Mouse (Mus musculus) heart, adult 2 months (tissue): ENCODE data around the gene Ak1. TPM values are rescaled to one million over a fixed set of nuclear protein-coding genes. Genes with fewer than 3 reads are reported as not detected.

ENCODE experiments used
- DNase-seq, 2 experiments: peaks; one replicate each; pipeline ENCODE4 v3.0.0; 2021
- H3K27ac ChIP-seq: fragments of 200-600 bp; 2 replicates; pipeline ENCODE4 v1.8.1; 2022
- H3K27me3 ChIP-seq: fragments of 200-500 bp; 2 replicates; pipeline ENCODE4 v1.6.1; 2012; ENCODE audit warnings: mild to moderate bottlenecking, low read length, inconsistent platforms, mixed read lengths; ENCODE audit not compliant: control insufficient read depth, insufficient read depth
- H3K36me3 ChIP-seq: fragments of 200-500 bp; 2 replicates; pipeline ENCODE4 v1.6.1; 2012; ENCODE audit warnings: low read length, inconsistent platforms; ENCODE audit not compliant: control insufficient read depth, insufficient read depth
- H3K4me1 ChIP-seq: fragments of 200-500 bp; 2 replicates; pipeline ENCODE4 v1.6.1; 2011; ENCODE audit warnings: low read length; ENCODE audit not compliant: control insufficient read depth, insufficient read depth
- H3K4me3 ChIP-seq: fragments of 200-600 bp; 2 replicates; pipeline ENCODE4 v1.8.1; 2022
- H3K79me2 ChIP-seq: fragments of 200-500 bp; replicated peaks from 2 replicates; pipeline ENCODE4 v1.6.1; 2012; ENCODE audit warnings: mild to moderate bottlenecking, inconsistent platforms, low read length, moderate library complexity, mixed read lengths; ENCODE audit not compliant: control insufficient read depth, insufficient read depth
- H3K9ac ChIP-seq: fragments of 200-500 bp; 2 replicates; pipeline ENCODE4 v1.6.1; 2012; ENCODE audit warnings: low read depth, mild to moderate bottlenecking, control low read depth, inconsistent platforms, low read length, mixed read lengths
- CTCF ChIP-seq: fragments of 200-600 bp; IDR thresholded peaks from 2 replicates; pipeline ENCODE4 v1.8.1; 2022; ENCODE audit warnings: antibody characterized with exemption, mild to moderate bottlenecking, moderate library complexity
- EP300 ChIP-seq: fragments of 200-500 bp; IDR thresholded peaks from 2 replicates; pipeline ENCODE4 v1.6.1; 2011; ENCODE audit warnings: low read depth, low read length, control low read depth; ENCODE audit not compliant: insufficient read depth
- POLR2A ChIP-seq: fragments of 200-500 bp; IDR thresholded peaks from 2 replicates; pipeline ENCODE4 v1.6.1; 2011; ENCODE audit warnings: mild to moderate bottlenecking, low read depth, low read length, control low read depth; ENCODE audit not compliant: insufficient read depth
- WGBS: fragments of 180-500 bp; shearing (Covaris S2); methylation state at CpG from one replicate; pipeline ENCODE4 v1.1.7; 2018; 5-methylcytosine and 5-hydroxymethylcytosine counted together
- intact Hi-C: fragments of 180-260 bp; cut with DNase I; formaldehyde crosslinking; loops from one replicate; pipeline ENCODE4 v1.15.1; 2025
- long read RNA-seq: library from polyadenylated mRNA; stranded (forward); transcript quantifications from one replicate; pipeline ENCODE4 v2.0.0, GENCODE M21; 2021
- polyA plus RNA-seq: library from polyadenylated mRNA; depleted of rRNA; stranded (reverse); fragments of >200 nt; gene quantifications from 2 replicates; pipeline ENCODE4 v1.2.3, GENCODE M21; 2012; rRNA removed
- total RNA-seq, 2 experiments: library from RNA; stranded (reverse); gene quantifications; 2 replicates each; pipeline ENCODE4 v1.2.3; 2021

Gene Ak1
- 100 to 1,000 TPM; 606 to 670 TPM for total RNA-seq
- polyA plus RNA-seq, result 584 and 623 TPM in 2 replicates
- long read RNA-seq, transcript Ak1-202 (7 exons, 2,063 nt), result major isoform, 1,585 of 1,764 reads
- long read RNA-seq, partial matches to known transcripts, result 102 of 1,764 reads
- long read RNA-seq, other reads (novel, unspliced or antisense), result 76 of 1,764 reads

DNA sequence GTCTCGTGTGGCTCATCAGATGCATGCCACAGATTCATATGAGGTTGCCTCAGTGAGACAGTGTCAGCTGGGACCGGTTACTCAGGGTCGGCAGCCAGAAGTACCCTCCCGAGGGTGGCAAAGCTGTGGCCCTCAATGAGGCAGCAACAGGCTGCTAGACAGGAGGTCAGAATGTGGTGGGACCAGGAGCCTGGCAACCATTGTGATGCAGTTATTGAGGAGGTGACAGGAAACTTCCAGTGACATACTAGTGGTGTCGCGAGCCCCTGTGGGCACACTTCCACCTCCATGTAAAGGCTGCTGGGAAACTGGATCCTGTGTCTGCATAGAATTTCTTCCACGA lies at the start of gene Ak1:
TSS of gene Ak1 (plus strand) at position 242 of the 343 bp plus-strand sequence.
- H3K27ac ChIP-seq, result peak within 1 kb of the TSS; percentile 88
- TF ChIP-seq CTCF, result no peak
- peak; percentile 8; the same call in 1 of the 2 replicates for TF ChIP-seq POLR2A
- H3K9ac ChIP-seq, result peak within 1 kb of the TSS; percentile 43
- WGBS, result 6% methylated on average over 7 of the region's 7 CpGs
- H3K36me3 ChIP-seq, result peaks cover 11% of the 10 kb centered on the region
- intact Hi-C loops, result no loop called here
- no peaks in the 10 kb centered on the region for H3K27me3 ChIP-seq
- no peaks in the 10 kb centered on the region for H3K79me2 ChIP-seq
- no peak for DNase-seq
- no peak within 1 kb of the TSS for H3K4me3 ChIP-seq
- H3K4me1 ChIP-seq, result peaks cover 25% of the 10 kb centered on the region

DNA sequence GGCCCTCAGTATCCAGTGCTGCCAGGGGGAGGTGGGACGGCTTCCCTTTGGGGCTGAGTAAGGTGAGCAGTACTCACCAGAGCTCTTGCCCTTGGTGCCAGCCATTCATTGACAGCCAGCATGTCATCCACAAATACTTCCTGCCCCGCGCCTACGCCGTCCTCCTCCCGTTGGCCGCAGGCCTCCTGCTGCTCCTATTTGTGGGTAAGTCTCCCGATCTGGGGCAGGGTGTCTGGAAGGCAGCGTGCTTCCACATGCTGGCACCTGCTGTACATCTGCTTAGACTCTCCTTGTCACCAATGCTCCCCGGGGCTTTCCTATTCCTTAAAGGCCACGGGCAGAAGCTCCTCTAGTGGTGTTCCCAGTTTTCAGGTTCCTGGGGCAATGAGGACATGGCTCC lies 49.4 kb upstream of the Ak1 start:
- TF ChIP-seq CTCF, result no peak
- TF ChIP-seq EP300, result no peak
- TF ChIP-seq POLR2A, result no peak
- H3K27me3 ChIP-seq, result no peaks in the 10 kb centered on the region
- no peak for DNase-seq
- intact Hi-C loops, result loop anchor here (5.0 kb wide), 1 partner anchor 185 kb away; the partner anchor contains the start of gene Tor2a
- 84% methylated on average over 11 of the region's 11 CpGs for WGBS
- no peak overlapping the region for H3K9ac ChIP-seq
- no peaks in the 10 kb centered on the region for H3K4me1 ChIP-seq
- no peaks in the 10 kb centered on the region for H3K79me2 ChIP-seq
- no peaks in the 10 kb centered on the region for H3K36me3 ChIP-seq
- no peak overlapping the region for H3K4me3 ChIP-seq
- no peak overlapping the region for H3K27ac ChIP-seq

DNA sequence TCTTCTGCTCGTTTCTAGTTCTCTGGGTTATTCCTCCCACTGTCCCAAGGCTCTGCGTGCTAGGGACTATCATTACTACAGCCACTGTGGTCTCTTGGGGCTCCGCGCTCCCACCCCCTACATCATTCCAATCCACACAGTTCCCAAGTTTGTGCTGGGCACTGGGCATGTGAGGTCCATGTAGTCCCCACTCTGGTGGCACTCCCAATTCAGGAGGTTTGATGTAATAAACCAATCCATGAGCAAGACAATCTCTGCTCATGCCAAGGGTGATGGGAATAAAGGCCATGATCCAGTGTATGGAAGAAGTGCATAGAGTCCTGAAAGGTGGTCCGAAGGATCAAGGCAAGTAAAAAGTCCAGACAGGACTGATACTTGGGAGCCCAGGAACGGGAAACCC lies 47.1 kb upstream of the Ak1 start, which contains the start of gene Pip5kl1:
TSS of gene Pip5kl1 (plus strand) at position 301 of the 400 bp plus-strand sequence.
- no peaks in the 10 kb centered on the region for H3K36me3 ChIP-seq
- no peak for DNase-seq
- no peak within 1 kb of the TSS for H3K4me3 ChIP-seq
- H3K27me3 ChIP-seq, result no peaks in the 10 kb centered on the region
- no peak within 1 kb of the TSS for H3K27ac ChIP-seq
- no peaks in the 10 kb centered on the region for H3K79me2 ChIP-seq
- no peak within 1 kb of the TSS for H3K9ac ChIP-seq
- WGBS, result 69% methylated on average over 6 of the region's 6 CpGs
- H3K4me1 ChIP-seq, result no peaks in the 10 kb centered on the region
- intact Hi-C loops, result loop anchor here (5.0 kb wide), 1 partner anchor 183 kb away; the partner anchor contains the start of gene Tor2a
- TF ChIP-seq POLR2A (no peak), CTCF (no peak), EP300 (no peak)

DNA sequence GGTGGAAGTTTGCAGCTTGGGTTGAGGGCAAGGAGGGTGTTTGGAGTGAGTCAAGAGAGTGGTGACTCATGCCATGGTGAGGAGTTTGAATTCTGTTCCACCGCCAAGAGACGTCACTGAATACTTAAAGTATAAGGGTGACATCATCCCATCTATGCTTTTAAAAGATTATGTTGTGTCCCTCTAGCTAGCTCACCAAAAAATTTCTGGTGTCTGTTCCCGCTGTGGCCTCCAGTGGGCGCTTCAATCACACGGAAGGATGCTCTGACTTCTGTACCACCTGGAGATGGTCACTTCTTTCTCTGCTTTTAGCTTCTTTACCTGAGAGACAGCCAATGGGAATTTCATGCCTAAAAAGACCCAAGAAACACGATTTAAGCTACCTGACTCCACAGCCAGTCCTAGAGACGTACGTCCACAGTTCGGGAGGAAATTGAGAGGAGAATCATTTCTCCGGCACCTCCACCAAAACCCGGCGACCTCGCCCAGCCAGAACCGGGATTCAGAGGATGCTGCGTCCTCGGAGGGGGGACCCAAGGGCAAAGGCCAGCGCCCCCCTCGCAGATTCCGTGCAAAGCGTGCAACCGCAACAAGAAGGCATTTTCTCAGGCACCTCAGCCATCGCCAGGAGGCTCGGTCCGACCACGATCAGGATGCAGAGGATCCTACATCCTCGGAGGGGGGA lies 46.5 kb upstream of the Ak1 start:
- no peaks in the 10 kb centered on the region for H3K4me1 ChIP-seq
- intact Hi-C loops, result loop anchor here (5.0 kb wide), 2 partner anchors 37 to 182 kb away; partner anchors contain the start of gene Tor2a
- peak in 1 of 2 experiments; percentile 66 for DNase-seq
- no peaks in the 10 kb centered on the region for H3K27me3 ChIP-seq
- H3K27ac ChIP-seq, result no peak overlapping the region
- no peak overlapping the region for H3K4me3 ChIP-seq
- peak; percentile 91 for TF ChIP-seq CTCF
- TF ChIP-seq EP300, result 0 out of 2 replicates have a peak, but pooled peaks have one; percentile 34
- TF ChIP-seq POLR2A, result no peak
- H3K36me3 ChIP-seq, result no peaks in the 10 kb centered on the region
- H3K9ac ChIP-seq, result no peak overlapping the region
- WGBS, result 5% methylated on average over 26 of the region's 26 CpGs
- H3K79me2 ChIP-seq, result no peaks in the 10 kb centered on the region

DNA sequence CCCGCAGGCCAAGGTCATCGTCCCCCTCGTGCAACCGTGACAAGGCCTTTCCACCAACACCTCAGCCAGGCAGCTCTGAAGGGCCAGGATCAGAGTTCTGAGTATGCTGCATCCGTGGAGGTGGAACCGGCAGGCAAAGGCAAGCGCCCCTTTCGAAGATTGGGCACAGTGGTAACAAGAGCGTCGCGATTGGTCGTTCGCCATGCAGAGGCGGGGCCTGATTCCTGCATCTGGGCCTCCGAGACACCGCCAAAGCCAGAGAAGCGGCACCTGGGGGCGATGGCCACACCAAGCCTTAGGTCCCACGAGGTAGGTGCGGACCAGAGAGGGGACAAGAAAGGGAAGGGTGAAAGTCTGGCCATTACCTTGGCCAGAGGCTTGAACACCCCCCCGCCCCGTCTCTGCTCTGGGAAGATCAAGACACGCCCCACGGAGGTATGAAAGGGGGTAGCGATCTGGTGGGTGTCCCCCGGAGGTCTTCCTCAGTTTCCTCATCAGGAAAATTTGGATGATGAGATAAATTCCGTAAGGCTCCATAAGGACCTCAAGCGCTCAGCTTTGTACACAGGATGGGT lies 45.9 kb upstream of the Ak1 start, which contains the start of gene 9430097D07Rik:
TSS of gene 9430097D07Rik (minus strand) at position 99 of the 575 bp plus-strand sequence.
- no peaks in the 10 kb centered on the region for H3K4me1 ChIP-seq
- 21% methylated on average over 28 of the region's 28 CpGs for WGBS
- no peaks in the 10 kb centered on the region for H3K27me3 ChIP-seq
- intact Hi-C loops, result loop anchor here (5.0 kb wide), 1 partner anchor 37 kb away; no protein-coding TSS in a partner anchor
- TF ChIP-seq POLR2A (no peak), EP300 (no peak), CTCF (no peak)
- no peaks in the 10 kb centered on the region for H3K36me3 ChIP-seq
- H3K9ac ChIP-seq, result no peak within 1 kb of the TSS
- H3K27ac ChIP-seq, result no peak within 1 kb of the TSS
- no peak within 1 kb of the TSS for H3K4me3 ChIP-seq
- no peaks in the 10 kb centered on the region for H3K79me2 ChIP-seq
- DNase-seq, result no peak
